Mouse (Mus musculus): ENCODE measurements around the gene Hamp.

Gene Hamp

DNA sequence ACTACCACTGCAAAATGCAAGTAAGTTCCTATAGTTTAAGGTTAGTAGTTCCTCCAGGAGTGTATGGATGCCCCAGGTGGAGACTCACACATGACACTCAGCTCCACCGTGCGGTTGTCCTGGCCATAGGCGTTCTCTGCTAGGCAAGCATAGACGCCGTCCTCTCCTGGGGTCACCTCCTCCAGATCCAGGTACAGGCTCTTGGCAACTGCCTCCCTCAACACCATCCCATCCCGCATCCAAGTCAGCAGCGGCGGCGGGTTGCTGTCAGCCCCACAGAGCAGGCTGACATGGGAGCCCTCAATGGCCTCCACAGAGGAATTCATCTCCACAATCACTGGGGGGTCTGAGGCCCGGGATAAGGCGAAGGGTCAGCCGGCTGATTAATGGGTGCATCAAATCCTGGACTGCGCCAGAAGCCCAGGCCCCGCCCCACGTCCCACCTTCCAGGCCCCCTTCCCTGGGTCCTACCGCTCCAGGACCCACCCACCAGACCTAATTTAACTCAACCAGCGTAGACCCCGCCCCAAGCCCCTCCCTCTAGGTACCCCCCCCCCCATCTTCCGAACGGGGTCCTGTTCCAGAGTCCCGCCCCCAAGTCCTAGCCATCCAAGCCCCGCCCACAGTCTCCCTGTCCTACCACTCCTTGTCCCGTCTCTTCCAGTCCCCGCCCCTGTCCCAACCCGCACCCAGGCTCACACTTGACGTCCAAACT, 35.4 kb downstream of the Hamp start:
- DNase-seq (ENCODE audit: low read depth, low spot score), result peak; percentile 59

GRCm38 (mm10) chr7:30904042-30904441, 39.8 kb downstream of the Hamp start:
- no peak for DNase-seq (ENCODE audit: low read depth, low spot score)

DNA sequence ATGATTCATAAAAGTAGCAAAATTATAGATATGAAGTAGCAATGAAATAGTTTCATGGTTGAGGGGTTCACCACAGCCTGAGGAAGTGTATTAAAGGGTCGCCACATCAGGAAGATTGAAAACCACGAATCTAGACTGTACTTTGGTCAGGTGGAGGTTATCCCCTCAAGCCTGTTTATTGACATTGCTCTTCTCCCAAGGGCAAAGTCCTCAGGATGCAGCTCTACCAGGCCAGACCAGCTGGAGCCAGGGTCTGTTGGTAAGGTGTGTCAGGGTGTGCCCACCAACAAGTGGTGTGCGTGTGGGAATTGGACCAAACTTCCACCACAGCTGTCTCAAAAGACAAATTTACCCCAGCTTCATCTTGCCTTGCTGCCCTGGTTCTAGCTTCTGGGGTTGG, 48.6 kb downstream of the Hamp start:
- no peak for DNase-seq (ENCODE audit: low read depth, low spot score)

DNA sequence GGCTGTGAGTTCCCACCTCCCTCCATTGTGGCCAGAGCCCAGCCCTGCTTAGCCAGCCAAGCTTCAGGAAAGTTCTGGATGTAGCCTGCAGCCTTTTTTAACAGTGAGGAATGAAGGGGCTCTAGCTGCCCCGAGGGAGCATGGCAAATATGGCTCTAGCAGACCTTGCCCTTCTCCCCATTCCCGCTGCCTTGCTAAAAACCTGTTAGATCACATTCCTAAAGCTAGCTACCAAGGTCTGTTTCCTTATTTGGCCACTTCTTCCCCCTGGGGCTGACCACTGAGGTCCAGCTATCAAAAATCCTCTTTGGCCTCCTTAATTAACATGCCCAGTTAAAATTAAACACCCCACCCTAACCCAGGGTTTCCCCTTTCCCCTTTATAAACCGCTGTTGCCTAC, 51.3 kb downstream of the Hamp start:
- no peak for DNase-seq (ENCODE audit: low read depth, low spot score)
